Mouse (Mus musculus) spleen, adult 2 months (tissue): ENCODE data around the gene Lpar5.

ENCODE experiments used
- CTCF ChIP-seq: fragments of 200-500 bp; IDR thresholded peaks from 2 replicates; pipeline ENCODE4 v1.5.1; 2011; ENCODE audit warnings: mild to moderate bottlenecking, inconsistent platforms; ENCODE audit not compliant: insufficient read depth, insufficient read length, insufficient replicate concordance; ENCODE audit errors: extremely low read depth
- POLR2A ChIP-seq: fragments of 200-500 bp; IDR thresholded peaks from 2 replicates; pipeline ENCODE4 v1.6.1; 2011; ENCODE audit warnings: low read depth, low read length, inconsistent platforms

GRCm38 (mm10) chr6:125109371-125109770 lies 41.7 kb downstream of the Lpar5 start:
- TF ChIP-seq CTCF (no peak), POLR2A (no peak)
